In genomic region chr2:104848235-104849161, GRCm38 (mm10) we compare ENCODE assay signal across 7 mouse cellular contexts. TPM values are rescaled to one million over a fixed set of nuclear protein-coding genes. Genes with fewer than 3 reads are reported as not detected.
DNase-seq lines count a peak whose midpoint lies in the region; ATAC-seq lines count a peak whose summit lies in the region.

No protein-coding gene starts in this region.

- ATAC-seq in CD4-positive, CD25-positive, alpha-beta regulatory T cell, adult 4 months, result peak; percentile 44
- ATAC-seq in forebrain, embryonic 15.5 days (replicated peaks), result peak; percentile 5; the same call in 1 of the 2 replicates

- intact Hi-C loops in gastrocnemius, postnatal 14 days (cut with DNase I; ENCODE audit: low total_unique reads), result no loop called here

- no peak overlapping the region for H3K9ac ChIP-seq in forebrain, embryonic 15.5 days (replicated peaks)

- 31% methylated on average over 16 of the region's 16 CpGs for WGBS in forebrain, embryonic 15.5 days
- 35% methylated on average over 16 of the region's 16 CpGs for WGBS in limb, embryonic 10.5 days

- H3K36me3 ChIP-seq in forebrain, embryonic 15.5 days, result no peaks in the 10 kb centered on the region
- no peaks in the 10 kb centered on the region for H3K36me3 ChIP-seq in limb, embryonic 10.5 days

- H3K27ac ChIP-seq in forebrain, embryonic 15.5 days (replicated peaks), result no peak overlapping the region
- 0 out of 2 replicates have a peak overlapping the region, but pooled peaks have one; percentile 54 for H3K27ac ChIP-seq in limb, embryonic 10.5 days

- no peaks in the 10 kb centered on the region for H3K9me3 ChIP-seq in forebrain, embryonic 15.5 days
- no peaks in the 10 kb centered on the region for H3K9me3 ChIP-seq in limb, embryonic 10.5 days (replicated peaks)

- peak; percentile 64 for DNase-seq in A20 (ENCODE audit: low read depth, low spot score)
- DNase-seq in limb, embryonic 10.5 days (ENCODE audit: low spot score), result peak; percentile 41
- DNase-seq in neural tube, embryonic 10.5 days (ENCODE audit: extremely low spot score, low spot score), result peak; percentile 23
- no peak for DNase-seq in layer of hippocampus, adult 11-12 months (ENCODE audit: low spot score)
- no peak for DNase-seq in gastrocnemius, postnatal 14 days

- H3K4me1 ChIP-seq in forebrain, embryonic 15.5 days, result peaks cover 10% of the 10 kb centered on the region
- peaks cover 34% of the 10 kb centered on the region for H3K4me1 ChIP-seq in limb, embryonic 10.5 days

- peak overlapping the region; percentile 83 for H3K4me2 ChIP-seq in forebrain, embryonic 15.5 days (replicated peaks)

- peaks cover 6% of the 10 kb centered on the region; the same call in 1 of the 2 replicates for H3K27me3 ChIP-seq in forebrain, embryonic 15.5 days
- peaks cover 51% of the 10 kb centered on the region for H3K27me3 ChIP-seq in limb, embryonic 10.5 days (ENCODE audit: low read depth, poor library complexity, severe bottlenecking)

- H3K4me3 ChIP-seq in forebrain, embryonic 15.5 days, result 0 out of 2 replicates have a peak overlapping the region, but pooled peaks have one; percentile 45
- H3K4me3 ChIP-seq in limb, embryonic 10.5 days, result peak overlapping the region; percentile 65

RNA-seq across cellular contexts. Expression of gene Prrg4, which starts 1.2 kb away (rescaled TPM):
- polyA plus RNA-seq in CD4-positive, CD25-positive, alpha-beta regulatory T cell, adult 4 months (2017; shearing (Covaris generic)), result 1 to 10 TPM; 1.2 to 2.0 TPM
- polyA plus RNA-seq in forebrain, embryonic 15.5 days (2015; fragmentation: Nextera tagmentation; extraction: Ambion mirVana), result 0.37 and 0.39 TPM in 2 replicates
- 0.90 and 1.1 TPM in 2 replicates for polyA plus RNA-seq in limb, embryonic 10.5 days (2016; fragmentation: Nextera tagmentation; extraction: Ambion mirVana)
- 1 to 10 TPM in 1 of 2 experiments, under 1 TPM in 1; 0.51 to 1.3 TPM for total RNA-seq in gastrocnemius, postnatal 14 days (2021)

RNA-seq across cellular contexts. Expression of gene Ccdc73, which starts 19.1 kb away (rescaled TPM):
- 1 to 10 TPM; 3.4 to 4.5 TPM for polyA plus RNA-seq in CD4-positive, CD25-positive, alpha-beta regulatory T cell, adult 4 months (2017; shearing (Covaris generic))
- polyA plus RNA-seq in forebrain, embryonic 15.5 days (2015; fragmentation: Nextera tagmentation; extraction: Ambion mirVana), result 6.6 and 6.8 TPM in 2 replicates
- polyA plus RNA-seq in limb, embryonic 10.5 days (2016; fragmentation: Nextera tagmentation; extraction: Ambion mirVana), result 2.6 and 3.2 TPM in 2 replicates
- total RNA-seq in gastrocnemius, postnatal 14 days (2021), result 1 to 10 TPM; 4.0 to 4.4 TPM

RNA-seq across cellular contexts. Expression of gene Qser1, which starts 31.9 kb away (rescaled TPM):
- 1 to 10 TPM; 1.6 to 2.1 TPM for polyA plus RNA-seq in CD4-positive, CD25-positive, alpha-beta regulatory T cell, adult 4 months (2017; shearing (Covaris generic))
- 11.9 and 12.1 TPM in 2 replicates for polyA plus RNA-seq in forebrain, embryonic 15.5 days (2015; fragmentation: Nextera tagmentation; extraction: Ambion mirVana)
- polyA plus RNA-seq in limb, embryonic 10.5 days (2016; fragmentation: Nextera tagmentation; extraction: Ambion mirVana), result 10.9 and 11.9 TPM in 2 replicates
- total RNA-seq in gastrocnemius, postnatal 14 days (2021), result 10 to 100 TPM; 27.2 to 28.4 TPM

Comparison
In these comparisons a context has a peak if more than half of its experiments do, and no peak if none do; other contexts are left out.
1. DNase-seq: peak in A20 (single experiment), limb, embryonic 10.5 days (single experiment) and neural tube, embryonic 10.5 days (single experiment); none in layer of hippocampus, adult 11-12 months (single experiment) and gastrocnemius, postnatal 14 days (single experiment).